Mouse (Mus musculus): Measurements from ENCODE around the gene Anks1b.

Gene Anks1b

DNA sequence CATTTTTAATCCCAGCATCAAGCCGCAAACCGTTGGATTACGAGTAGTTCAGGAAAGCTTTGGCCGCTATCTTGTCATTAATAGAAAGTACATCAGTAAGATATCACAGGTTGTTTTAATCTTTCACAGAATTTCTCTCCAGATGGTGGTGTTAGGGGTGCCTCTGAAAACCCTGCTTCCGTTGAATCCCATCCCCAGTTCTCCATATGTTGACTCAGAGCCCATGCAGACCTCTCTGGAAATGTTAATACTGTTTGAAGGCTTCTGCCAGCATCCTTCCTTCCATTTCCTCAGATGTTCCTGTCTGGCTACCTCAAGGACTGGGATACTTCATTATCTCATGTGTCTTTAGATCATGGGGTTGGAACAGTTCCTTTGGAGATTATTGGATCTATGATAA lies 940.0 kb downstream of the Anks1b start:
- no peak for DNase-seq (ENCODE audit: low read depth)

DNA sequence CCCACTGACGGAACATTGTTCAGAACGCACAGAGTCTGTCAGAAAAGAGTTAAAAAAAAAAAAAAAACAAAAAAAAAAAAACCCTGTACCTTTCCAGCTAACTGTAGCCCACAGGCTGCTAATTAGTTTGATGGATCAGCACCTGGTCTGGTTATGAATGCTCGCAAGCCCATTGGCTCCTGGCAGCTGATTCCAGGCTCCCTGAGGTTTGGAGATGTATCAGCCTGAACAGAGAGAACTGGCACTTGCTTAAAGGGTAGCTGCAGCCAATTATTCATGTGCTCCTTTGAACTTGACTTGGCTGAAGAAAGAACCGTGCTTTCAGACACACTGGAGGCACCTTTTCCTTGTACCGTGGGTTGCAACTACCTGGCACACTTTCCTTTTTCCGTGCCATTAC lies 941.1 kb downstream of the Anks1b start:
- no peak for DNase-seq (ENCODE audit: low read depth)

DNA sequence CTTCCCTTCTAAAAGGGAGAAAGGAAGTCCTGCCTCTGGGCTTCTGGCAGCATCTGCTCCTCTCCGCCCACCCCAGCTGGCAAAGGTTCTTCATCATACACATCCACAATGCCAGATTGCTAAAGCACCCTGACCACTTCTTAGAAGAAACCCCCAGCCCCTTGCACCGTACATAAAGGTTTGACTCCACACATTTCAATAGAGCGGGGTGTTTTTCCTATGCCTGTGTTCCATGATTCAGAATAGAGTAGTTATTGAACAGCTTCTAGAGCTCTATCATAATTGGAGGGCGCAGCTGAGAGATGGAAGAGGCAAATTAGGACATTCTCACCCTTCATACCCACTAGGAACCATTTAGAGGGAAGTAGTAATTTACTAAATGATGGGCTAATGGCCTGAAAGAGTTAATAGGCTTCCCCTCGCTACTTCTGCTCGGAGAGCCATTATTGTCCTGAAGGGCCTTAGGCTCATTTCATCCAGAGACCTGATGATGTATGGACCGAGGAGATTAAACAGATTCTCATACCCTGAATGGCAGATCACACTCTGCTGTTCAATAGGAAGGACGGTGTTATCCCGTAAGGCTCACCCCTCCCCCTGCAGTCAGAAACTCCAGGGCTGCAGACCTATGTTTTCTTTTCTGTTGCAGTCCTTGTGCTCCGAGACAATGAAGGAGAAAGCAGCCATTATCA lies 945.1 kb downstream of the Anks1b start:
- DNase-seq (ENCODE audit: low read depth): no peak

- DNase-seq (ENCODE audit: low read depth): peak; percentile 59
Observed at GRCm38 (mm10) chr10:90823438-90823837, 950.1 kb downstream of the Anks1b start.

- DNase-seq (ENCODE audit: low read depth): no peak
Observed at GRCm38 (mm10) chr10:90824692-90825091, 951.4 kb downstream of the Anks1b start.

DNA sequence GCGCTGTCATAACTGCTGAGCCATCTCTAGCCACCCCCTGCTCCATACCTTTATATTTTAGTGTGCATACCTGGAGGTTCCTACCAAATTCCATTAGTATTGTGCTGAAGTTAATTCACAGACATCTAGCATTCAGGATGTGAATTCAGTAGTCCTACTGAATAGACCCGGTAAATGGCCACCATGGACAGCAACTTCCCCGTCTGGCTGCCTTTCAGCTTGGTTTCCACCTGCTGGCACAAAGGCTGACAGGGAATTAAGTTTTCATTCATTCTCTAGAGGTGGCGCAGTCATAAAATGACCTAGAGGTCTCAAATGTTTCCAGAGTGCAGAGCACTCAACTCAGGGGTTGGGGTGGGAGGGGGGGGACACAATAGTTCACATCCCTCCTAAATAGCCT lies 953.6 kb downstream of the Anks1b start:
- peak; percentile 70 for DNase-seq (ENCODE audit: low read depth)

DNA sequence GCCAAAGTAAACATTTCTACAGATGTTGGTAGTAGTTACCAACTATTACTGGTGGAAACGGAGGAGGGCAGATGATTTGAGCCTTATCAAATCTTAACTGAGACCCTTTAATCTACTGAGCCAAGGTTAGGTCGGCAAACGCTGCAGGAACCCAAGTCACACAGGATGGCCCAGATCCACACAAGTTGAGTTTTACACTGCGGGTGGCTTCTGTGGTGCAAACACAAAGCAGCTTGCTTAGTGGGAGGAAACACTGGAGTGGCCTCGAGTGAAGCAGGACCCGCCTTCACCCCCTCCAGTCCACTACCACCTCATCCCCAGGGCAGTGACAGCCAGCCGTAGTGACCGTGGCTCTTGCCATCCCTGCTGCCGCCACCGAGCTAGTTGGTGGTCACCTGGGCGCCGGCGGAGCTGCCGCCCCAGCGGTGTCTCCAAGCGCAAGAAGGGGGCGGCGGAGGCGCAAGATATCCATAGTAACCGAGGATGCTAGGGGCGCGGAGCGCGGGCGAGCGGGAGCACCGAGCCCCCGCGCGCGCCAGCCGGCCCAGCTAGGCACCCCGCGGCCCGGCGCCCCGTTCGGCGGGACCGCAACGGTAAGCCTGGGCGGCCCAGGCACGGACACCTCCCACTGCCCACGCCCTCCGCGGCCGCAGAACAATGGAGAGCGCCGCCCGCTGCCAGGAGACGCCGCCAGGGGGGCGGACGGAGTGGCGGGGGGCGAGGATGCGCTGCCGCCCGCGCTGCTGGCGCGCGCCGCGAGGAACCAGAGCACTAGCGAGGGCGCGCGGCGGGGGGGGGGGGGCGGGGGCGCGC lies 955.5 kb downstream of the Anks1b start:
- no peak for DNase-seq (ENCODE audit: low read depth)

GRCm38 (mm10) chr10:90829394-90830267 lies 956.3 kb downstream of the Anks1b start:
- DNase-seq (ENCODE audit: low read depth): no peak

DNA sequence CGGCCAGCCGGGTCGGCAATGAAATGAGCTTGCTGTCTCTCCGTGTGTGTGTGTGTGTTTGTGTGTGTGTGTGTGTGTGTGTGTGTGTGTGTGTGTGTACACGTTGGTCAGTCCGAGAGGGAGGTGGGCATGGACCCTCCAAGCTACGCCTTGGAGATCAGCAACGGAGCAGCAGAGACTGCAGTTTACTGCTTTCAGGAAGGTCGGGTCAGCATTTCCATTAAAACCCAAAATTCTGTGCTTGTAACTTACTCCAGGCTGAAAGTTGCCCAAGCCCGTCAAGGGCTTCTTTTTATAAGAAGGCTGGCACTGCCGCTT lies 956.9 kb downstream of the Anks1b start:
- no peak for DNase-seq (ENCODE audit: low read depth)

DNA sequence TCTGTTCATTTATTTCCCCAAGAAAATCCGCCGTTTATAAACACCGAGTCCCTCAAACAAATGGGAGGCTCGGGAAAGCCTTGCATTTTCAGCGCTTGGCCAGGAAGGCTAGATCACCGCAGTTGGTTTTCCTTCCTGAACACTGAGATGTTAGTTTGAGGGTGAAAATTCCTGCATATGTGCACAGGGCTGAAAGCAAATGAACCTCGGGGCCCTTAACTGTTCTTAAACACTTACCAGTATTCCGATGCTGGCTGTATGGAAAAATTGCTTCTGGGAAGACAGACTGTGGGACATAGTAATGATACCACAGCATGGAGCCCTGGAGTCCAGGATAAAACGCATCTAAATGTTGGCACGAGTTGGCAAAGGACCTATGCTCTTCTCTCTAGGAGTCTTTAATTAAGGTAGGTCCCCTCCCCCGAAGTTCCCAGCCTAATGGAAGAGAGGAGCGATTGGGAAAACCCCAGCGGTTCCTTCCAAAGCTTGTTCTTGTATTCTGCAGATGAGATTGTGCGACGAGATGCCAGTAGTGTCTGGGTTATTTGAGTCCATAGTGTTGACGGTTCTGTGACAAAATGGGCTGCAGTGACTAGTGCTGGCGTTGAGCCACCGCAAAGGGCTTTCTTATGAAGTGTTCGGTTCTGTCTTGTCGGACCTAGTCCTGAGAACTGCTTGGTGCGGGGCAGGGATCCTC lies 957.4 kb downstream of the Anks1b start:
- no peak for DNase-seq (ENCODE audit: low read depth)

DNA sequence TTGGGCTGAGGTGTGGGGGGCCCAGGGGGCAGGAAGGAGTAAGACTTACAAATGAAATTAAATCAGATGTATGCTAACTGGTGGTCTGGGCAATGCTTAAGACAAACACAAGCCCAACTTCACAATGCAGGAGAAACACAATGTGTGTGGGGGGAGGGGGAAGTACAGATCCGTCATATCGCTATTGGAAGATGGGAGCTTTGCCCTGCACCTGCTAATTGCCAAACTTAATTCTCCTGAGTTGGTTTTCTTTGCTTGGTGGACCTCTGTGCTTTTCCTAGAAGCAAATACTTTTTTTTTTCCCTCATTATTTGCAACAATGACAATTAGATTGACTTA lies 957.9 kb downstream of the Anks1b start:
- DNase-seq (ENCODE audit: low read depth): no peak

- peak; percentile 71 for DNase-seq (ENCODE audit: low read depth)
Observed at GRCm38 (mm10) chr10:90834306-90834705, 961.0 kb downstream of the Anks1b start.

- DNase-seq (ENCODE audit: low read depth): no peak
Observed at GRCm38 (mm10) chr10:90835195-90835594, 961.9 kb downstream of the Anks1b start.

GRCm38 (mm10) chr10:90839611-90840335 lies 966.5 kb downstream of the Anks1b start:
- no peak for DNase-seq (ENCODE audit: low read depth)

DNA sequence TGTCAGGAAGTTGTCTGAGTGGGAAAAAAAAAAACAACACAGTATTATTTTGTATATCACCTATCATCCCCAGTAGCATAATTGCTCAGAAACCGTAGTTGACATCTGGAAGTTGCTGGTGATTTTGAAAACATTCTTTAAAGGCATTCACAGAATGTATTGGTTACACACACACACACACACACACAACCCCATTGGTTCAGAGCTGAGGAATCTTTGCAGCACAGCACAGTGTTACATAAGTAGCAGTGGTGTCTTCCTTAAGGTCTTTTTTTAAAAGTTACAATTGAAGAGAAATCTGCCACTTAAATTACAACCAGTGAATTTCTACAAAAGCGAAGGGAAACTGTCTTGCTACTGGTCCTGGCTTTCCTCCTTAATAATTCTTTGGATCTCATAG lies 969.1 kb downstream of the Anks1b start:
- DNase-seq (ENCODE audit: low read depth): no peak

- no peak for DNase-seq (ENCODE audit: low read depth)
Observed at GRCm38 (mm10) chr10:90851077-90851476, 977.8 kb downstream of the Anks1b start.

DNA sequence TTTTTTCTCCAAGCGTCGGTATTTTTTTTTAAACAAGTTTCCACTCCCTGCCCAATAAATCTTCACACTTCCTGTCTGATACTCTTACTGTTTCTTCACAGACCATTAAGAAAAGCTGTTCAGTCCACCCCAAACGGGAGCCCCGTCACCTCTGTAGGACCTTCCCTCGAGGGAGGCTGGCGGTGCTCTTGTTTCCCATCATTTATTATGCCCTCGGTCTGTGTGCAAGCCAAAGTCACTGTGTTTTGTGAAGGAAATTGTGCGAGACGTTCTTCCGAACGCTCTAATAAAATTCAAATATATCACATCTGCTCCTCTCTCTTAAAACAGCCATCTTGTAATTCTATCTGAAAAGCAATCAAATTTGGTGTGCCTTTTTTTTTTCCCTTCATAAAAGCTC lies 978.7 kb downstream of the Anks1b start:
- no peak for DNase-seq (ENCODE audit: low read depth)

DNA sequence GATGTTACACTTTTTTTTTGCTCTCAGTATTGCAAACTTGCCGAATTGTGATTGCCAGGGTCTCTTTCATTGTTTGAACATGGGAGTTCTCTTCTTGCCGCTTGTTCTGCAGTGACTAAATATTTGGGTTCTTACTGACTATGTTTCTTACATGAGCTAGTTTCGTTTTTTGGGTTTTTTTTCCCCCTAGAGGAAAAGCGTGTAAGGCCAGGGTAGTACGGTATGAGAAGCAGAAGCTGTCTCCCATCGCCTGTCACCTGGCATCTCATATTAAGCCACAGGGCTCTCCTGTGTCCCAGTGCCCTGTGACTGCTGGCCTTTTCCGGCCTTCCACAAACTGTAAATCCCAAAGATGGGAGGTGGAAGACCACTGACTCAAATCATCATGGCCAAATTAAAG lies 979.1 kb downstream of the Anks1b start:
- no peak for DNase-seq (ENCODE audit: low read depth)

GRCm38 (mm10) chr10:90856668-90857067 lies 983.4 kb downstream of the Anks1b start:
- DNase-seq (ENCODE audit: low read depth): no peak

- no peak for DNase-seq (ENCODE audit: low read depth)
Observed at GRCm38 (mm10) chr10:90859665-90860523, 986.6 kb downstream of the Anks1b start.
